Mouse (Mus musculus): ENCODE data around the gene Lenep.

Gene Lenep

DNA sequence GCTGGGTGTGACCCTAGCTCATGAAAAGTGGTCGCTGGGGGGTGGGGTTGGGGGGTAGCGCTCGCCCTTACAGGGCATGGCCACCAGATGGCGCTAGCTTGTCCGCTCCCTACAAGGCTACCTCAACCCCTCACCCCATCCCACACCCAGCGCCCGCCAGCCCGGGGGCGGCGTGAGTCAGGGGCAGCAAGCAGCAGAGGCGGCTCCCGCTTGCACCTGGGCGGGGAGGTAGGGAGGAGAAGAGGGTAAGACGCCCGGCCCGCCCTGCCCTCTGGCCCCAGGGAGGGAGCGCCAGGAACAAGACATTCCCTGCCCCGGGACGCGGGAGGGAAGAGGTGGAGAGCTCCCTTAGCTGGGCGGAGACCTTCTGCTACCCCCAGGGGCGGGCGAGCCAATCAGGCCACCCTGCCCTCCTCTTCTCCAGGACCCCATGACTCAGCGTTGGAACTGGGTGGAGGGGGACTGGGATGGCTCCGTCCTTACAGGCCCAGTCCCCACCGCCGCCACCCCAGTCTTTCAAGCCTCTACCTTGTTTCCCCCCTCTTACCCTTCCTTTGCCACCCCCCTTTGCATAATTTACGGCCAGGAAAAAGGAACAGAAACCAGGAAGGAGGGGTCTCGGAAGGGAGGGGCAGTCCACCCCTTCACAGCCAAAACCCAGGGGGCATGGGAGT, 24.1 kb downstream of the Lenep start:
- DNase-seq (ENCODE audit: low read depth, low spot score), result peak; percentile 69

GRCm38 (mm10) chr3:89377831-89378230, 24.8 kb downstream of the Lenep start:
- DNase-seq (ENCODE audit: low read depth, low spot score), result no peak

DNA sequence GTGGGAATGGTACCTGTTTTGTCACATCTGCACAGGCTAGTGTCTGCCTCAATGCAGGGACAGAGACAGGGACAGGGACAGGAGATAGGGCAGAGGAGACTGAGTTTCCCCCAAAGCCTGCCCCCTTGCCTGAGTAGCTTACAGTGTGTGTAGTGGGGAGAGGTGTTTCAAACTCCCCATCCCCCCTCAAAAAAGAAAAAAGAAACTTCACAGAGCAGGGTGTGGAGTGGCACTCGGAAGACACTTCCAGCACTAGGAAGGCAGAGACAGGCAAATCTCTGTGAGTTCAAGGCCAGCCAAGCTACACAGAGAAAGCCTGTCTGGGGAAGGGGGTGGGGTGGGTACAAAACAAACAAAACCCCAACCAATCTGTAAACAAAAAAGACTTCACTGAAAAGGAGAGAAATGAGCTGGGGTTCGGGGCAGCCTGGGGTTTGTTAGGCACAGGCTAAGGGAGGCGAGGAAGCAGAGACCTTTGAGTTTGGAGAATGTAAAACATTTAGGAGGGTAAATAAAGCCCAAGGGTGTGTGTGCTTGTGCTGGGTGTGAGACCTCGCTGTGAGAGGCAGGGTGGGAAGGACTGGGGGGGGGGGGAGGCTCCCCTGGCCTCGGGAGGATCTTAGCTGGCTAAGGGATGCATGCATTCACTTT, 28.9 kb downstream of the Lenep start:
- no peak for DNase-seq (ENCODE audit: low read depth, low spot score)

- no peak for DNase-seq (ENCODE audit: low read depth, low spot score)
Measured at GRCm38 (mm10) chr3:89367338-89367737, 35.3 kb downstream of the Lenep start.

- DNase-seq (ENCODE audit: low read depth, low spot score), result no peak
Measured at GRCm38 (mm10) chr3:89365486-89366414, 36.8 kb downstream of the Lenep start.

DNA sequence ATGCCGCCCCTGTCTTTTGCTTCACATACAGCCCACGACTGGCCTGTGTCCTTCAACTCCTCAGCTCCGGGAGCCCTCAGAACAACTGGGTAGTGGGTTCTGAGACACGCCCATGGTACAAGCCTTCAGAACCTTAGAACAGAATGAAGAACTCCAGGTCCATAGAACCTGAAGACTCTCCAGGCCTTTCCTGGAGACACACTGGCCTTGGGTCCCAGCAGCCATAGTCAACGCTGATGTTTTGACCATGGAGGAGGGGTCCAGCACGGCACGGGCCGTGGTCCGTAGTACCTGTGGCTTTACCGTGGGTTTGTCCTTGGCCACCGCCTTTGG, 37.5 kb downstream of the Lenep start, which contains the start of gene Dcst1:
Gene Dcst1 (minus strand): TSS at position 101 of the 333 bp plus-strand sequence.
- no peak for DNase-seq (ENCODE audit: low read depth, low spot score)

- DNase-seq (ENCODE audit: low read depth, low spot score), result no peak
Measured at GRCm38 (mm10) chr3:89364631-89365030, 38.0 kb downstream of the Lenep start.

GRCm38 (mm10) chr3:89361675-89362074, 40.9 kb downstream of the Lenep start, which contains the start of gene Dcst2:
Gene Dcst2 (plus strand): TSS chr3:89361975.
- DNase-seq (ENCODE audit: low read depth, low spot score), result no peak

GRCm38 (mm10) chr3:89360237-89360636, 42.4 kb downstream of the Lenep start:
- DNase-seq (ENCODE audit: low read depth, low spot score), result peak; percentile 23

DNA sequence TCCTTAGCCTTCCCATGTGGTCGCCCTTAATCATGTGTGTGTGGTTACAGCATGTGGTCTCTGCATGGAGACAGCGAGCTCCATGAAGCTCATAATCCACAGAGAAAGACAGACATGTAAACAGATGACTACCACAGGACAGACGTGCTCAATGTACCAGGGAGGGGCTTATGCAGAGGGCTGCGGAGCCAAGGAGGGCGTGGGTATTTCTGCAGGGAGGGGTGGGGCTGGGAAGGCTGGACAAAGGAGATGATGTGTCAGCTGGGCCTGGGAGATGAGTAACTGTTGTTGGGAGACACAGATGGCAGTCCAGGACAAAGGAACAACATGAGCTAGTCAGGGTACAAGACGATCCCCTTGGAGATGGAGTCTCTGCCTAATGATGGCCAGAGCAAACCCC, 43.0 kb downstream of the Lenep start:
- DNase-seq (ENCODE audit: low read depth, low spot score), result no peak

DNA sequence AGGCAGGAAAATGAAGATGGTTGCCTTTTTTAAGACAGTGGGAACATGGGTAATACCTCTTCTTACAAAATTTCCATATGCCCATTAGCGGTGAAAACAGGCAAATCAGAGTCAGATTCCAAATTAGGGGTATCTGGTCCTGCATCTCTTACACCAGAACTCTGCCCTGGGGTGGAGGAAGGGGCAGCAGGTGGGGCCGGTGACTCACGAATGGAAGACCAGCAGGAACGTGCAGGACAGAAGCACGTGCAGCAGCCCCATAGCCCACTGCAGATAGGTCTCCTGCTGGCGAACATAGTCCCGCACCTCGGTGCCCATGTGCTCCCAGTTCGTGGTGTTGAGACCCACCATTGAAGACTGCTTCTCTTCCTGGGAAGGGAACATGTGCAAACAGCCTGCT, 46.6 kb downstream of the Lenep start:
- DNase-seq (ENCODE audit: low read depth, low spot score), result no peak

- DNase-seq (ENCODE audit: low read depth, low spot score), result no peak
Measured at GRCm38 (mm10) chr3:89355512-89355902, 47.1 kb downstream of the Lenep start.

DNA sequence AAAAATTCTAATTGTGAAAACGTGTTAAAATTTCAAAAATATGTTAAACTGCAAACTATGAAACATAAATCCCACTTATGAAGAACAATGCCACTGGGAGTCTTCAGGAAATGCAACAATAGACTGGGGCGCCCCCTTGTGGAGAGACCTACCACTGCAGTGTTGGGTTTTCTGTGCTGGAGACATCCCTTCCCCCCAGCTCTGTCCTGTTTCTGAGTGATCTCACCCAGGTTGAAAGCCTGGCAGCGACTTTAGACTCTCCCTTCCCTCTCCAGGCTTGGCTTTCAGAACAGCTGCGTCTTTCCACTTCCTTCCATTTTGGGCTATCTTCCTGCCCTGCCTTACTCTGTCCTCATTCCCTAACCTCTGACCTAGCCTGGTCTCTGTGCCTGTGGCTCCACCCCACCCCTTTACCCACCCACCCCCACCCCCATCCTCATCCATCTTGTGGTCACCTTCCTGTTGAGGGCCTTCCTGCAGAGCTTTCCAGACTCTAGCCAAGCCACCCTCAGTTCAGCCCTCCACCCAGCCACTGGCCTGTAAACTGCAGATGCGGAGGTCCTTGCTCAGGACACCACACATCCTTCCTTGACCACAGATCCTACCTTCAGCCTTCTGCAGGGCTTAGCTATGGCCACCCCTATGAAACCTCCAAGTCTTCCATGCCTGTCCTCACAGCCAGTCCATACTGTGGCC, 47.6 kb downstream of the Lenep start:
- peak; percentile 67 for DNase-seq (ENCODE audit: low read depth, low spot score)

GRCm38 (mm10) chr3:89351271-89351670, 51.3 kb downstream of the Lenep start:
- no peak for DNase-seq (ENCODE audit: low read depth, low spot score)
